Mouse (Mus musculus) left cerebral cortex, adult 18-20 months (tissue): ENCODE results near the gene Gm45713. TPM values are rescaled to one million over a fixed set of nuclear protein-coding genes. Genes with fewer than 3 reads are reported as not detected.
"Not testable (repeated sequence)": the region's sequence is repeated elsewhere in the genome, so short reads cannot be mapped to it uniquely, and the experiment has no call there.

Experiments
- DNase-seq, 2 experiments: peaks; one replicate each; pipeline ENCODE4 v3.0.0; 2021 to 2022; ENCODE audit warnings: low spot score in 2 of 2, mixed read lengths in 1 of 2
- total RNA-seq, 2 experiments: library from RNA; stranded (reverse); gene quantifications; 2 replicates each; pipeline ENCODE4 v1.2.3; 2021

Gene Gm45713
- total RNA-seq, 2 experiments from 2014 or later: not detected

DNA sequence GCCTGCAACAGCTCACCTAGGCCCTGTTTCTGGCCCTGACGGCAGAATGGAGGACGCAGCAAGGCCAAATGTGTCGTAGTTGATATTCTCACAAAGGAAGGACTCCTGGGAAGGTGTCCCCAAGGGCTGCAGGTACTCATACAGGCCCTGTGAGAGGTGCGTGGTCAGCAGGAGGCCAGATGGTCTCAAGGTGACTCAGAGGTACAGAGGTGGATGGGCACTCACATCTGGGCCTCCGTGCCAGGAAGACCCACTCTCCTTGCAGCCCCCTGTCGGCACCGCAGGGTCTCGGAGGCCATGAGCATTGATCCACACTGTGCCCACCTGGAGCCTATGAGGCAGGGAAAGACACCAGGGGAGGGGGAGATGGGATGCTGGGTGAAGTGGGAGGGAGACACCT, 9.4 kb upstream of the Gm45713 start:
- DNase-seq: no peak

DNA sequence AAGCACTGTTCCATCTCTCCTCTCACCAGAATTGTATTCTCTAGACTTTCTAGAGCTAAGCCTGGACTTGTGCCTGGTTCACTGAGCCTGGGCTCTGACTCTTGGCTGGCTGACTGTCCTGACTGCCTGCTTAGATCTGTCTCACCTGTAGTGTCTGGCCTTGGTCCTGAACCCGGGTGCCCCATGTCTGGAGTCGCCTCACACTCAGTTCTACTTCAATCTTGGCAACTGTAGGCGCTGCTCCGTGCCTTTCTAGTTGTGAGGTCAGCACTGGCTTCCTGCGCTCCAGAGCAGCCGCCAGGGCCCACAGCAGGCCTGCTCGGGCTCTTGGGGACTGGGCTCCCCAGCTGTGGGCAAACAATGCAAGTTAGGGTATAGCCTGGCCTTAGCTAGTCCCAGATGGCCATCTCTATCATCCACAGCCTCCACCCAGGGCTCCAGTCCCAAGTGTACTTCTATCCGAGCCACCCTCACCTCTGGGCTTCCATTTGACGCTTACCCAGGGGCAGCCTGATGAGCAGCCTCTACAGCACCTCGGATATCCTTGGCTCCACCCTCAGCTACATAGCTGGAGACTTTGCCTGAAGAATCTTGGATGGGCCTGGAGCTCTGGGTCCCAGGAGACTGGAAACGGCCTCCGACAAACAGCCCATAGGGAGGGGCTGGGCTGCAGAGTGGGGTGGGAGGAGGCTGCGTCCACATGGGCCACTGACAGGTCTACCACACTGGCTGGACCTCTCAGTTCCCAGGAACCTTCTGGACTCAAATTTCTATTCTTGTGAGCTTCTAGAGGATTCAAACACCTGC, 8.5 kb upstream of the Gm45713 start:
- no peak for DNase-seq

DNA sequence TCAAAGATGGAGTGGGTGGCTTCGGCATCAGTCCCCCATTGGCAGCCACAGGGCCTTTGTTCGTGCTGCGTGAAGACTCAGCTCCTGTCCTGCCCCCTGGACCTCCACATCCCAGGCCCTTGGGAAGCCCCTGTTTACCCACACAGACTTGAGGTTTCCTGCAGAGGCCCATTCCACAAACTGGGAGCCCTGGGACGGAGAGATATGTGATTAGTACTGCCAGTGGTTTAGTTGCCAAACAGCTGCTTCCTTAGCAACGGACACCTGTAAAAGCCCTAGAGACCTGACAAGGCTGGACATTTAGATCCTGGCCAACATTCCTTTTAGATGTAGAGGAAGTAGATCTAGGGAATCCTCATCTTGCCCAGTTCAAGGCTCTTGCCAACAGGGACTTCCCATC, 5.9 kb upstream of the Gm45713 start:
- DNase-seq: no peak

DNA sequence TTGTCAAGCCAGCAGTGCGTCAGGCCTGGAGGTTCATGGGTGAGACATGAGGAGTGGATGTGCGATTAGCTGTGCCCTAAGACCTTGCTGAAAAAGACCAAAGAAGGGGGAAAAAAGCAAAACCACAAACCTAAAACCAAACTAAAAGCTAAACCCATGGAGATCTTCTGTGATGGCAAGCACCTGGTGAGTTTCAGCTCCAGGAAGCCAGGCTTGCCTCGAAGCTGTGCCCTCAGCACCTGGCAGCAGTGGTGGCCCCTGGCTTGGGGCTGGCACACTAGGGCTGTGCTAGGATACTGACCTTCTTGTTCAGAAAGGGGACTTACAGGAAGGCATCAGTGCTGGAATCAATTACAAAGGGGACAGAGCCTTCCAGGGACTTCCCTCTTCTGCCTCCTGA, 5.3 kb upstream of the Gm45713 start:
- DNase-seq: no peak

DNA sequence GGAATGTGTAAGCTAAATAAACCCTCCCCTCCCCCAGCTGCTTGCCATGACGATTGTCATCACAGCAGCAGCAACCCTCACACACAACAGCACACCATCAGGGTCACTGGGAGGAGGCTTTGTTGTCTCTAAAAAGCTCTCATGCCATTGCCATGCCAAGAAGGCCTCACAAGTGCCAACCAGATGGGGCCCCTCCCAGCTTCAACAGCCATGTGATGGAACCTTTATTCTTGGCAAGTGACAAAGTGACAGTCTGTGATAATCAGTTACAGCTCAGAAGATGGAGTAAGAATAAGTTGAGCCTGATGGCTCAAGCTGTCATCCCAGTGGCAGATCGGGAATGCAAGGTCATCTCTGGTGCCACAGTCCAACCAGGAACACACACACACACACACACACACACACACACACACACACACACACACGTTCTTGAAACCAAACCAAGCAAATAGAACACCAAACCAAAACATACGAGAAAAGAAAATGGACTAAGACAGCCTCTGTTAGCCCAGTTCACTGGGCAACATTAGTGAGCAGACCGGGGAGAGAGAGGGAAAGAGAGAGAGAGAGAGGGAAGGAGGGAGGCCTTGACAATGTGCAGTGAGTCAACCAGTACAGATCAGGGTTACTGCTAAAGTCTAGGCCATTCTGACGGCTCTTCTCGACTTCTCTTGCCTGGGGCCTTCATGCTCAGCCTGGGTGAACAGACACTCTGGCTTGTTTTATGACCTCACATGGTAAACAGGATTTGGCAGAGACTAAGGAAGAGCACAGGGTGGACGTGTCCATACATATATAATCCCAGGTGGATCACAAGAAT, 4.1 kb upstream of the Gm45713 start:
- DNase-seq: no peak

DNA sequence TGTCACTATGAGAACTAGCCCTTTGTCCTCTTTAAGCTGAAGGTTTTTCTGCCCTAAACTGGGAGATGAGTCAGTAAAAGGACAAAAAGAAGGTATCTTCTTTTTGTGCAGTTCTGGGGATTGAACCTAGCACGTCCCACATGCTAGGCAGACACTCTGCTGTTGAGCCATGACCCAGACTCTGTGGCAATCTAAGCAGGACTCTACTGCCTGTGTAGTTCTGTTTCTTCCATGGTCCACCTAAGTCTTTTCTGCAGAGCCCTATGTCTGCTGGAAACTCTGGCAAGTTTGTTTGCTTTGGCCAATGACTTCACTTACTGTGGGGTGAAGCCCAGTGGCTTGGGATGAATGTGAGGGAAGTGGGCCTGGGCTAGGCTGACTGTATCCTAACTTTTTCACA, 2.4 kb upstream of the Gm45713 start:
- no peak for DNase-seq

DNA sequence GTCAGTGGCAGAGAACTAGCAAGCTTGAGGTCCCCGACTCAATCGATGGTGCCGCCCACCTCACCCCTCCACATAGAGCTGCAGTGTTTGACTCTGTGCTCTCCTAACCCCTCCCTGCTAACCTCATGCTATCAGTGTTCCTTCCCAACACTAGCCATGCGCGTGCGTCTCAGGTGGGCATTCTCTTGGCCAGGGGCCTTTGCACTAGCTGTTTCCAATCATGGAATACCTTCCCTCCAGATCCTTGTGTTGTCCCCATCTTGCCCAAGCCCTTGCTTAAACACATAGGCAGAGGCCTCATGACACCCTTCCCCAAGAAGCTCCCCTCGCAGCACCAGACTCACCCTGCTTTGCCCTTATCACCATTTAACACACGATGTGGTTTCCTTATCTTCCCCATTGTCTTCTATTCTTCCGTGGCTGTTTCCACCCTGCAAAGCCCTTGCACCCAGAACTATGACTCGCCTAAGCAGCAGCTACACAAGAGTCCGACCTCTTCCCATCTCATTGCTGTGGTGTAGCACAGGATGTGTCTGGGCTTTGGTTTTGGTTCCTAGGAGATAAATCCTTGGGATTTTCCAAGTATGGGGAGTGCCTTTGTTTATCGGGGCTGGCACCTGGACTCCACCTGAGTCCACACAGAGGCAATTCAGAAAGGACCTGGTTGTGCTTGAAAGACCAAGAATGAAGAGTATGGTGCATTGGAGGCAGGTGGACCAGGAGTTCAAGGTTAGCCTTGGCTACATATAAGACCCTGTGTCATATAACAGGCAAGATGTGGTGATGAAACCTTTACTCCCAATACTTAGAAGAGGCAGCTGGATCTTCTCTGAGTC, 1.4 kb upstream of the Gm45713 start:
- no peak for DNase-seq

DNA sequence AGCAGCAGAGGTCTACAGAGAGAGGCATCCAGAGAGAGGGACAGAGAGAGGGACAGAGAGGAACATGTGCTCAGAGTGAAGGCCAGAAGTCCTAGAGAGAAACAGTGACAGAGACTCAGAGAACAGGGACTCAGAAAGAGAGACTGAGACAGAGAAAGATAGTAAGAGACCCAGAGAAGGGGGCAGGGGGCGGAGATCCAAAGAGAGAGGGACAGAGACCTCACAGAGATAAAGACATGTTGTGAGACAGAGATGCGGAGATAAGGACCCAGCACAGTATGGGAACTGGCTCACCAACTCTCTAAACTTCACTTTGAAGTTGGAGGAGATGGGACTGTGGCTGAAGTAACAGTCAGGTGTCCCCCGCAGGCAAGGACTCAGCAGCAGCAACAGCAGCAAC, 661 bp downstream of the Gm45713 start:
- DNase-seq: no peak

DNA sequence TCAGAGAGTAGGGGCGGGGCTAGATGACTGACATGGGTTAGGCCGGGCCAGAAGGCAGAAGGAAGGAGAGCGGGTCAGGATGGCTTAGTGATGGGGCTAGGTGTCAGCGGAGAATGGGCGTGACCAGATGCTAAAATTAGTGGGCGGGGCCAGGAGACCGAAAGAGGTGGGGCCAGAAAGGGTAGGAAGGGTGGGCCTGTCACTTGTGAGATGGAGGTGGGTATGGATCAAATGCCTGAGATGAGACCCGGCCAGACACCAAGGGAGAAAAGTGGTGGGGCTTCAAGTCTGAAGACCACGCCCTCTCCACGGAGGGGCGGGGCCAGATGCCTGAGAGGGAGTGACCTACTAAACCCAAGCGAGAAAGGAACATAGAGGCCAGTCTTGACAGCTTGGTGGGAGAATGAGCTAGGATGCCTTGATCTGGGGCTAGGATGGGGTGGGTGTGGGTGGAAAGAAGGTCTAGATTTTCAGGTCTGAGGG, 1.4 kb downstream of the Gm45713 start:
- DNase-seq: no peak

DNA sequence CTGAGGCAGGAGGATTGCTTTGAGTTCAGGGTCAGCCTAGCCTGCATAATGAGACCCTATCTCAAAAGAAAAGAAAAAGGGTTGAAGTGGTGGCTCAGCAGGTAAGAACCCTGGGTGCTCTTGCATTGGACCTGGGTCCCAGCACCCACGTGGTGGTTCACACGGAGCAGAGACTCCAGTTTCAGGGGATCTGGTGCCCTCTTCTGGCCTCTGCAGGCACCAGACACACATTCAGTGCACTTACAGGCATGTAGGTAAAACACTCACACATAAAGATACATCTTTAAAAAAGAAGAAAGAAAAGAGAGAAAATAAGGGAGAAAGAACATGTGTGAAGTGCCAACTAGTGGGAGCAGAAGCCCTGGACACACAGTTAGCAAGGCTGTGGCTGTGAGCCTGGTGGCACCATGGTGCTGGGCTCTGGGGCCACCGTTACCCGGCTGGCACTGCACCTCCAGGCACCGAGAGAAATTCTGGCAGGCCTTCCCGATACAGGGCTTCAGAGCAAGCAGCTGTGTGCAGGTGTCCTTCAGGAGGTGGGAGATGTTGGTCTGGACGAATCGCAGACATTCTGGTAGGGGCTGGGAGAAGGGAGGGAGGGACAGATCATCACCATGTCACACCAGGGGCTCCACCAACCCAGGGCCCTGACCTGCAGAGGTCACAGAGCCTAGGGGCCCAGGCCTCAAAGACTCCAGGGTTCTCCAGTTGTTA, 2.4 kb downstream of the Gm45713 start:
- no peak for DNase-seq

DNA sequence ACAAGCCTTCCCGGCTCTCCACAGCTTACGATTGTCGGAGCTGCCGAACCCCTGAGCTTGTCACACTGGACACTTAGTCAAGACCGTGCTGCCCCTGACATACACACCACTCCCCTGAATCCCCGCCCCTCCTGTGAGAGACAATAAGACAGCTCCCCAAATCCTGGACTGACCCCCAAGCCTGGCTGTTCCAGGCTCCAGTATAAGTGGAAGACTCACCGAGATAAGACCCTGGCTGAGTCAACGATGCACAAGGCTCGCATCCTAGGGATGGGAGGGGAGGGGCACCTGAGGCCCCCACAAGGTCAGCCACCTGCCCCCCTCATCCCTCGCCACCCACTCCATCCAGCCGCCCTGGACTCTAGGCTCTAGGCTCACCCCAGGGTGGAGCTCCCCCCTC, 4.2 kb downstream of the Gm45713 start:
- DNase-seq: no peak

DNA sequence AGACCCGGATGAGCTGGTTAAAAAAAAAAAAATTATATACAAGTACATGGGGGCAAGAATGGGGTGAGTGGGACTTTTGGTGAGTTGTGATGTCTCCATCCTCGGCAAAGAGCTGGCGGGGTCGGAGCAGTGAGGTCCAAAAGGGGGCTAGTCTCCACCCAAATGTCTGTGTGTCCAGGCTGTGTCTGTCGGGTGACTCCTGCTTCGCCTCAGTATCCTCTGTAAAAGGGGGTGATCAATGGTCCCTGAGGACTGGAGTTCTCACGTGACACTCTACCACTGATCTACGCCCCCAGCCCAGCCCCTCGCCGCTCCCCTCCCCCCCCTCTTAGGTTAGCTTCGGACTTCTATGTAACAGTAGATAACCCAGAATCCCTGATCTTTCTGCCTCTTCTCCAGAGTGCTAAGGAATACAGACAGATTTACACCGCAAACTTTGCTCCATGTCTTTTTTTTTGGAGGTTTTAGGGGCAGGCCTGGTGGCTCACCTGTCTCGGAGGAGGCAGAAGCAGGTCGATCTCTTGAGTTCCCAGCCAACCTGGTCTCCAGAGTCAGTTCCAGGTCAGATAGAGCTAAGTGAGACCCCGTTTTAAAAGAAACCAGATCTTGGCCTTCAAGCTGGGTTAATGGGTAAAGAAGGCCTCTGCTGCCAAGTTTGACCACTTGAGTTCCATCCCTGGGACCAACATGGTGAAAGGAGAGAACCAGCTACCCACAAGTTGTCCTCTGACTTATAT, 6.1 kb downstream of the Gm45713 start:
- DNase-seq: no peak

DNA sequence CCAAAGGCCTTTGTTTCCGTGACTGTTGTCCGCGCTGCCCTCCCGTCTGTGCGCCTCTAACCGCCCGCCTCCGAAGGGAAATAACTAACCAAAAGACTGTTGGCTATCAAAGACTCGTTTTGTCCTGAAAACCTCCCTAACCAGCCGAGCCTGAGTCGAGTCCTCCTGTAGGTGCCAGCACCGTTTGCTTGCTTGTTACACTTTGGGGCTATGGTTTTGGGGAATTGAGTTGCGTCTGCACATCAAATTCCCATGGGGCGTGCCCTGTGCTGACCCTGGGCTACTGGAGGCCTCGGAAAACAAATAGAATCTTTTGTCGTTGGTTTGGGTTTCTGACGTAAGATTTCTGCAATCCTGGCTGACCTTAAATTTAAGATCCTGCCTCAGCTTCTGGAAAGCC, 6.7 kb downstream of the Gm45713 start:
- DNase-seq: no peak

DNA sequence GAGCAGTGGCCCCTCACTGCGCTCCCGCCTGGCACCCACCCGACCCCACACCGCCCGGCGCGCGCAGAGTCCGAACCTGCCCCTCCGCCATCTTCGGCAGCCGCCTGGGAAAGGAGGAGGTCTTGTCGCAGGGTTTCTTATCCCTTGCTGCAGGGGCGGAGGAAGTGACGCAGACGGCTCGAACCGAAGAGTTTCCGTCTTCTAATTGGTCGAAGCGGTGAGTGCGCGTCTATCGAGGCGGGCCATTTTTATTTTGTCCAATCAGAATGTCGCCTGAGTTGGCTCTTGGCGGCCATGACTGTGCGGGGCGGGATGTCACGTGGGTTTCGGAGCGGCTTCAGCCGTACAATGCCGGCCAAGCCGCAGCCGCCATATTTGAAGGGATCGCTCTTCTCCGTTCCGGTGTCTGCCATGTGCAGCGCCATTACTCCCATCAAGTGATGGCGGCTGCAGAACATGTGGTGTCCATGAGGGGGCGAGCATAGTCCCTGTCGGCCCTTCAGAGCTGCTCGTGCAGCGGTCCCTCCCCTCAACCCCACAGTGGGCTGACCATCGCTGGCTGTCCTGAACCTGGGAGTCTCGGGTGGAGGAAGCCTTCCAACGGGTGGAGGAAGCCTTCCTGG, 7.3 kb downstream of the Gm45713 start, which contains the start of gene Rpl13a:
TSS of gene Rpl13a (minus strand) at position 138 of the 623 bp plus-strand sequence.
- peak; percentile 98 to 99 for DNase-seq

DNA sequence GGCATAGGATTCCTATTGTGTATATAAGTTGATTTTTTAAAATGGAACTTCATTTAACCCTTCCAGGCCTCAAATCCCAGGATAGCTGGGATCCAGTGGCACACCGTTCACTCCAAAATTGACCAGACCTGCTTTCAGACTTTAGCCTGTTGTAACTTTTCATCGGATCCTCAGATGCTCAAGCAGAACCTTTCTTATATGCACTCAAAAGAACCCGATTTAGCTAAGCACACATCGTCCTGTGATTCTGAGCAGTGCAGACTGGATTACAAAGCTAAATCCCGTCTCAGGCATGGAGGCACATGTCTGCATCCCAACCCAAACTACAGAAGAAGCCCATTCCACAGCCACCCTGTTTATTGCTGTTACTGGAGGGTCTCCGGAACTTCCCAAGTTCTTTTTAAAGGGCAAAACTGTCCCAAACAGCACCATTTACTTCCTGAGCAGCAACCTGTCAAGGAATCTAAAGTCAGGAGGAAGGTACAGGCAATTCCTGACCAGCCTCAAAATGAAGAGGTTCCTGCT, 8.3 kb downstream of the Gm45713 start:
- no peak for DNase-seq

DNA sequence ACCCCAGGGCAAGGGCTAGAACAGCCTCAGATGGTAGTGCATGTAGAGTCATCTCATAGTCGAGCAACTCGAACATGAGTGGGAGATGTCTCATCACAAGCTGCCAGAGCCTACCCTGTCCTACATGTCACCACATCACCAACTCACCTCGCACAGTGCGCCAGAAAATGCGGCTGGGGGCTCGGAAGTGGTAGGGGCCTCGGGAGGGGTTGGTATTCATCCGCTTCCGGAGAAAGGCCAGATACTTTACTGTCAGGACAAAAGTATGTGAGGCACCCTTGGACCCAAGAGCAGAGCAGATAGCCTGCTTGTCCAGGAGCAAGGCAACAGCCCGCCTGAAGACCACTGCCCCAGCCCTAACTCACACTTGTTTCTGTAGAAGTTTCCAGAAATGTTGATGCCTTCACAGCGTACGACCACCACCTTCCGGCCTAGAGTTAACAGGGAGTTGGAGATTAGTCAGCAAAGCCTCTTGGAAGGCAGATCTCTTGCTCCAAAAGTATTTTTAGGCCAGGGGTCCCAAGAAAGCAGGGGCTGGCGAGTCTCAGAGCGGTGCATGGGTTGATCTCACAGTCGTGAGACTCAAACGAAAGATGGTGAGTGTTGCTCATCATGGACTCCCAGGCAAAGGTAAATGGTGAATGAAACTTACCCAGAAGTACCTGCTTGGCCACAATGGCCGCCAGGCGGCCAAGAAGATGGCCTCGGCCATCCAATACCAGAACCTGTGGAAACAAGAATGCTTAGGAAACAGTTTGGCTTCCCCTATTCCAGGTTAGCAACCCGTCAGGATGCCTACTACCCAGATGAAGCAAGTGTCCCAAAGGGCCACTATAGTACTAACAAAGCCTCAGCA, 9.0 kb downstream of the Gm45713 start:
- no peak for DNase-seq

DNA sequence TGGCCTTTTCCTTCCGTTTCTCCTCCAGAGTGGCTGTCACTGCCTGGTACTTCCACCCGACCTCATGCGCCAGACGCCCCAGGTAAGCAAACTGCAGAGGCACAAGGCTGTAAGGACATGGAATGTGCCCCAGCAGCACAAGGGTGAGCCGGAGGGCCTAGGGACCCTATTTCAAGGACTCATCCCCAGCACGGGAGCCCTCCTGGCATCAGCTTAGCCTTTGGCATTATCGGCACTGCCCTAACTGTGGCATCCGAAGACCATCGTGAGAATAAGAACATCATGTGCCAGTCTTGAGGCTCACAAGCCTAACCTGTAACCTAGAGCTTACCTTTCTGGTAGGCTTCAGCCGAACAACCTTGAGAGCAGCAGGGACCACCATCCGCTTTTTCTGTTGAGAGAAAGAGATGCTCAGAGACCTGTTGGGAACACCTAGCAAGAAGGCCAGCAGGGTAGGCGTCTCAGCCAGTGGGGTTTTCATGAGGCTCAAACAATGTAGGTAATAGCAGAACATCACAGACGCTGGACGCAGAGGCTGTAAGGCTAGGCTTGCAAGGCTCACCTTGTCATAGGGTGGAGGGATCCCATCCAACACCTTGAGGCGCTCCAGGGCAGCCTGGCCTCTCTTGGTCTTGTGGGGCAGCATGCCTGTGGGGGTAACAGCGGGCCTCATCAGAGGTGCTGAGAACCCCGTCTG, 9.7 kb downstream of the Gm45713 start:
- DNase-seq: no peak

DNA sequence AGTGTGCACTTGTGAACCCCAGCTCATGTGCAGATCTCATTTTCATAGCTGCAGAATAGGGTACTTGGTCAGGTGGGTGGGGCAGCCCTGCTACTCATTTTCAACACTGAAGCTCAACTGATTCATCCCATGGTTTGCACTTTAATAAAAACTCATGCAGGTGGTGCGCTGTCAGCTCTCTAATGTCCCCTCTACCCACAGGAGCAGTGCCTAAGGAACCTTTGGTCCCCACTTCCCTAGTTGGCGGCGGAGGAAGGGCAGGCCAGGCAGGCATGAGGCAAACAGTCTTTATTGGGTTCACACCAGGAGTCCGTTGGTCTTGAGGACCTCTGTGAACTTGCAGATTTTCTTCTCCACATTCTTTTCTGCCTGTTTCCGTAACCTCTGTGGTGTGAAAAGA, 10.4 kb downstream of the Gm45713 start:
- DNase-seq: not testable (repeated sequence)
